Mouse (Mus musculus): Measurements from ENCODE around the gene Gli3.

Gli3 gene

DNA sequence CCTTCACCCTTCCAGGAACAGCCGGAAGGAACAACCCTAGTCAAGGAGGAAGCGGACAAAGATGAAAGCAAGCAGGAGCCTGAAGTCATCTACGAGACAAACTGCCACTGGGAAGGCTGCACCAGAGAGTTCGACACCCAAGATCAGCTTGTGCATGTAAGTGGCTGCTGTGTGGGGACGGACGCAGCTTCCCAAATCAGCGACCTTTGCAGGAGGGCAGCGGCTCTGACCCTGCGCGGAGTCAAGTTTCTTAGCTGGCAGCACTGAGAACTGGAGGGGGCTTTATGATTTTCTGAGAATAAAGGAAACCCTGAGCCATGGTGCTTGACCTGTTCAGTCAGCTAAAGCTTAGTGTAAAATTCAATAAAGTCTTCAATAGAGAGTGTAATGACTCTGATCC, 199.3 kb downstream of the Gli3 start:
- DNase-seq (ENCODE audit: low spot score in 2 of 2), result no peak

DNA sequence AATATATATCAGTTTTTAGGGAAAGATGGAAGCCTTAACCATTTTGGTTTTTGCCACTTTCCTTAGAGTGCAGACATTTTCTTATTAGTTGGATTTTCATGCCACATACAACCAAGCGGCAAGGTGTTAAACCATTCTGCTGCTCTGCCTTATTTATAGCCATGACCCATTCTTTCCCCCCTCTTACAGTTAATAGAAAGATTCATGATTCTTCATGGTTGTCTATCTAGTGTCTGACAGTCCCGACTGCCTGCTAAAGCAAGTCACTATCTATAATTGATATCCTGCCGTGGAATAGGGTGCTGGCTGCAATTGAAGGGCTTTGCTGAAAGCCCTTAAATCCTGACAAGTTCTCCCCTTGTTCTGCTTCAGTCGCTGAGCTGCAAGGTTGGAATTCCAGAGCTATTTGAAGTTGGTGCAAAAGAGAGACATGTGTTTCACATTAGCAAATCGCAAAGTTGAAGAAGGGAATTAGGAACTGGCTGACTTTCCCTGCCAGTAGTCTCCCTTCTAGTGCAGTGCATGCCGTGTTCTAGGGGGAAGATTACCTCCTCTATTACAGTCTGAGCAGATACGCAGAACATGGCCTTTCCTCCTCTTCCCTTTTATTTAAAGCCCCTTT, 201.7 kb downstream of the Gli3 start:
- no peak for DNase-seq (ENCODE audit: low spot score in 2 of 2)

DNA sequence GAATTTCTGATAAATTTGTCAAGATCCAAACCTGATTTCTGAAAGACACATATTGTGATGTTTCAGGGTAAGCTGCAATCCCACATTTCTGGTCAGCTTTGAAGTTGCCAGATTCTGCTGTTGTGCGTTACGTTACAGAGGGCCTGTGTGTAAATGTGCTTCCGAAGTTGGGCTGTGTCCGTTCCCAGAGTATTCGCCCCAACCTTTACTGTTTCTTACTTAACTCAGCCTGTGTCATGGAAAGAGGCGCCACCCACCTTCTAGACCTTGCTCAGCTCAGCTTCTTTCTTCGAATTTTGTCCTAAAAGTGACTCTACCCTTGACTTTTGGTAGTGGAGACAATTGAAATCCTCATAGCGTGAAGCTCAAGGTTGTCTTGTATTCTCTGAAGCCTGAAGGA, 202.5 kb downstream of the Gli3 start:
- no peak for DNase-seq (ENCODE audit: low spot score in 2 of 2)

DNA sequence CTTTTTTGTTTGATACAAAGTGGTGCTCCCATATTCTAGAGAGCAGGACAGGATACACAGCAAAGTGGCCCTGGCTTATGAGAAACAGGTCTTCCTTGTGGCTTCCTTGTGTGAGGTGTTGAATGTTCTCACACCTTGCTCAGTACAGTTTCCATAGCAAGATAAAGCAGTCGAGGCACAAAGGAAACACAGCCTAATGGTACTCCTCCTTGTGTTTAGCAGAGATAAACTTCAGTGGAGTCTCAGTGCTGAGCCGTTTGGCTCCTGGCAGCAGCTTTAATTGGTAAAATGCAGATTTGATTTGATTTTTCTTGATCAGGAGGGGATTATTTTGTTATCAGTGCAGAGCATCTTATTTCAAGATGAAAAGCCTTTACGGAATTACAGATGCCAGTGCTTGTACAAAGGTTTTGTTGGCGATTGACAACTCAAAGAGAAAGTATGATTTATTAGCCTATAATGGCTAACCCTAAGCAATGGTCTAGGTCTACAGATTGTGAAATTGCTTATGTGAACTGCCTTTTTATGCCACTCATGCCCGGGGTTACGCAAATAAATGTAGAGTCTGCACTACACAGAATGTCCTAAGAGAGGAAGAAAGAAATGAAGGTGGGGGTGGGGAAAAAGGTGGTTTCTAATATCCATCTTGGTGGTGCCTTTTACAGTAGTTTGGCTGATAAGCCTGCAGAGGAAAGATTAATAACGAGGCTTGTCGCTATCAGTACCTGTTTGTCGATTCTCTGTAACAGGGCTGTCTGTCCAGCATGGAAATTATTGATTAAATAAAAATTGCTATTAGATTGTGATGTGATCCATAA, 207.3 kb downstream of the Gli3 start:
- DNase-seq (ENCODE audit: low spot score in 2 of 2), result no peak

DNA sequence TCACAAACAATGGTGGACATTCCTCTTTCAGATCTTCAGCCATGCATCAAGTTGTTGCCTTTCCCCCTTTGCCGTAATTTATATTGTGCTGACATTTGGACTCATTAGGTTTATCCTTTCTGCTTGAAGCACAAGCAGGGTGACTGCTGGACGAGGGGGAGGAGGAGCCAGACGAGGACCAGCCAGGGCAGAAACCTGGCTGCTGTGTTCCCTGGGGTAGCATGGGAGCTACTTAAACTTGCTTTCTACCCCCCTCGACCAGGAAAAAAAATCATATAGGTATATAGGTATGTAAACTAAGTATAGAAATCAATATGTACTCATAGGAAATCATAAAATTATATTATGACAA, 207.9 kb downstream of the Gli3 start:
- DNase-seq (ENCODE audit: low spot score in 2 of 2), result no peak

DNA sequence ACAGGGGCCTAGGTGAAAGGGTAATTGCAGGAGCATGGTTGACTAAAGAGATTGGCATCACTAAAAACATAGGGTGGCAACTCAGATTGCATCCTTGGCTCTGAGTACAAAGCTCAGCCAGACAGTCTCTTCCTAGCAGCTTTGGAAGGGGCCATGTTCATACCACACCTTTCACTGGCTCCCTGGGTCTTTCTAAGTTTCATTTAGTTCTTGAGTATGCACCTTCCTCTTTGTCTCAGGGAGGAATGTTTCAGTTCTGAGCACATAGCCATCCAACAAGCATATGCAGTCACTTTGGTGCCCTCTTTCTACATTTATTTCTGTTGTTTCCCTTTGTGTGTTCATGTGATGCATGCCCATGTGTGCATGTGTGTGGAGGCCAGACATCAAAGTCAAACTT, 212.4 kb downstream of the Gli3 start:
- no peak for DNase-seq (ENCODE audit: low spot score in 2 of 2)

DNA sequence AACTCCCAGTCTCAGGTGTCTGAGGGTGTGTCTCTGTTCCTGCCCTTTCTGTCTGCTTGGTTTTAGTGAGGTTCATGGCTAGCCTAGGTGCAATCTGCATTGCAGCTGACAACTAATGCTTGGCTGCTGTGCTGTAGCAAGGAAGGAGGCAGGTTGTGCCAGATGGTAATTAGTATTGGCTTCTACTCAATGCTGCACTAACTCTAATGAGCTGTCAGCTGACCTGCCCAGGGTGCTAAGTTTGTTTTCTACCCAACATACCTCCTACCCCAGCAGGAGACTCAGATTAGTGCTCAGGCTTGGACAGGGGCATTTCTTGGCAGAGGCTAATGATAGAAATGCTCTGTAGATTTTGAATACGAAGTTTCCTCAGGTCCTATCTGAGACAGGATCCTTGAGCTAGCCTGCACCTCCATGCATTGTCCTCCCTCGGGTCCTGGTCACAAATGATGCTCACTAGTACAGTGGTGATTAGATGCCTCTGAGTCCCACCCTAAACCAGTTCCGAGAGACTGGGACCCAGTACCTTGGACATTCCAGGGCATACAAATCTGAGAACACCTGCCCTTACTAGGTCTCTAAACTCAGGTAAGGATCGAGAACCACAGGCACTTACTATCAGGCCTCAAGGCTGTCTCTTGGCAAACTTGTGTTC, 214.2 kb downstream of the Gli3 start:
- DNase-seq (ENCODE audit: low spot score in 2 of 2), result no peak

DNA sequence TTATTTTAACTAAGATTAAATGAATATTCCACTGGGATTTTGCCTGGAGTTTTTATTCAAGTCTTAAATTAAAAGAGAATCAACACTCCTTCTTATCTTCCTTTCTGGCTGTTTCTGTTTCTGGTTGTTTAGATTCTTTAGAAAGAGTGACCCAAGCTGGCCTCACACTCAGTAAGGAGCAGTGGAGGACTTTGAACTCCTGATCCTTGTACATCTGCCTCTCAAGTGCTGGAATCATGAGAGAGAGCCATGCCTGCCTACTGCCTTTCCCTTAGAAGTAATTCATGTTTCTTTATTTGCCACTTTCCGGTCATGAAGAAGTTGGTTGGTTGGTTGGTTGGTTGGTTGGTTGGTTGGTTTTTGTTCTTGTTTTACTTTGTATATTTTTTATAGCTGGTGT, 218.5 kb downstream of the Gli3 start:
- no peak for DNase-seq (ENCODE audit: low spot score in 2 of 2)

DNA sequence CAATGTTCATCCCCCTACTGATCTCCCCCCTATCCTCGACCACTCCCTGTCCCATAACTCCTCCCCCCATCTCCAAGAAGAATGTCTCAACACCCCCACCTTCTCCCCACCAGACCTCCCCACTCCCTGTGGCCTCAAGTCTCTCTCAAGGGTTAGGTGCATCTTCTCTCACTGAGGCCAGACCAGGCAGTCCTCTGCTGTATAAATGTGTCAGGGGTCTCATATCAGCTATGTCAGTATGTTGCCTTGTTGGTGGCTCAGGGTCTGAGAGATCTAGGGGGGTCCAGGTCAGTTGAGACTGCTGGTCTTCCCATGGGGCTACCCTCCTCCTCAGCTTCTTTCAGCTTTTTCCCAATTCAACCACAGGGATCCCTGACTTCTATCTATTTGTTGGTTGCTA, 220.0 kb downstream of the Gli3 start:
- DNase-seq (ENCODE audit: low spot score in 2 of 2), result no peak

DNA sequence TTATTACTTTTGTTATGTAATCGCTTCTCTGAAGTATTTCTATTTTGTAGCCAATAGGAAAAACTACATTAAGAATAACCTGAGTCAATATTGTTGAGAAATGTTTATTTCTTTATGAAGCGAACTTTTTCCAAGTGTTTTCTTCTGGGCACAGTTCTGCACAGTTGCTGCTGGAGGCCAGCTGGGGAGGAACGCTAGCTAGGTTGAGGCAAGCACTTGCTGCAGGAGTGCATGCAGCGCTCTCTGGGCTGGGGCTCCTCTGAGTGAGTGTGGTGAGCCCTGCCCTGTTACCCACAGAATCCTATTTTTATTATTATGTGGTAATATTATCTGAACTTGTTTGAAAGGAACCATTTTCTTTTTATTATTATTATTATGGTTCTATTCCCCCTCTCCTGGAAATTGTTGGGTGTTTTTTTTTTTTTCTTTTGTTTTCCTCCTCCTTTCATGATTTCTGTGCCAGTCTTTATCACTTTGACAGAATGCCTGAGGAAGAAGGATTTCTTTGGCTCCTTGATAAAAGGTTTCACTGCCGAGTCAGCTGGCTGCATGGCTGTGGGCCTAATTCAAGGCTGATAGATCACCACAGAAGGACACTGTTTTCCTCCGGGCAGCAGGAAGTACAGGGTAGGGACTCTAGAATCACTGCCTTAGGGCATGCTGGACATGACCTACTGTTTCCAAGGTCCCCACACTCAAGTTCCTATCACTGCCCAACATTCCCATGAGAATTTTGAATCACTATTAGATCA, 225.2 kb downstream of the Gli3 start:
- DNase-seq (ENCODE audit: low spot score in 2 of 2), result no peak

DNA sequence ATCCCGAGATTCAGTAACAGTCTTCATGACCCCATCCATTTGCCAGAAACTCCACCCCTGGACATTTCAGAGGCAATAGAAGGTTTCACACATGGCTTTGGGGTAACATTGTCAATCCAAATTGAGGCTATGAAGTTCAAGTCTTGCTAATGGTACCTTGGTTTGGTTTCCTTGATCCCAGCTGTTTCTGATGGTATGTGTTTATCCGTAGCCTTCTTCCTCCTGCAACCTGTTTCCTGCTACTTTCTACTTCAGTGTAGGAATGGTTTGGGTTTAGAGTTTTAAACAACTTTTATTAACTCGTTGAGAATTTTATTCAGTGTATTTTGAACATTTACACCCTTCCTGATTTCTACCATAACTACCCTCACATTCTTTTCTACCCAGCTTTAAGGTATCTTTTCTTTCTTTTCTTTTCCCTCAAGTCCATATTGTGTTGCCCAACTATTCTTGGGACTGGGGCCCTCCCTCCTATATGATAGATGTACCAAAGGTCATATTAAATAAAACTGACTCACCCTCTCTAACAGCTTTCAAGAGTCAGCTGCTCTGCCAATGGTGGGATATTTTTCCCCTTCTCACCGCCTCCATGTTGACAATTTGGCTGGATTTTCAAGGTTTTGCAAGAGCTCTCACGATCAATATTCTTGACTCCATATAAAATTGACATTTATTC, 225.9 kb downstream of the Gli3 start:
- no peak for DNase-seq (ENCODE audit: low spot score in 2 of 2)

DNA sequence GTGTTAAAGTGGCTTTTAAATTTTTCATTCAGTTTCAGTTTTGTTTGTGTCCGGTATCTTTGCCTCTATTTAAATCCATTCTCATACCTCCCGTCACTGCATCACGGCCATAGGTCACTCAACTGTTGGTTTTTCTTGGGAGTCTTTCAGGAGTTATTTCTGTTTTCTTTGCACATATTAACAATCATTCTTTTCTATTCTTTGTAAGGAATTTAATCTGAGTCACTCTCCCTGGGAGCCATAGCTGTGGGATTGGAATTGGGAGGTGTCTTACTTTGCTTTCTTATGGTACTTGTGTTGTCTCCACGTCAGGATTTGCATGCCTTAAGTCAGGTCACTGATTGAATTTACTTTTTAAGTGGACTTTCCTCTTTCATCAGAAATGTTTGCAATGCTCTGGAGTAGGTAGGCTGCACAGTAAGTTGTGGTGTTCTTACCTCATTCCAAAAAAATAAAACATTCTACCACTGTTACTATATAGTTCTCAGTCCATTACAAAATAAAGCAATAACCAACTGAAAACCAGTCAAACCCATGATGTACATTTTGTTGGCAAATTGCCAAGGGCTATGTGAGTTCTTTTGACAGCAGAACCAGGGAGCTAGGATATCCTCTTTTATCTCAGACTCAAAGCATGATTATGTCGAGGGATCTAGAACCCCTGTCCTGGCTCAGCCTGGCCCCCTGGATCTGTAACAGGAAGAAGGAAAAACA, 228.9 kb downstream of the Gli3 start:
- no peak for DNase-seq (ENCODE audit: low spot score in 2 of 2)

DNA sequence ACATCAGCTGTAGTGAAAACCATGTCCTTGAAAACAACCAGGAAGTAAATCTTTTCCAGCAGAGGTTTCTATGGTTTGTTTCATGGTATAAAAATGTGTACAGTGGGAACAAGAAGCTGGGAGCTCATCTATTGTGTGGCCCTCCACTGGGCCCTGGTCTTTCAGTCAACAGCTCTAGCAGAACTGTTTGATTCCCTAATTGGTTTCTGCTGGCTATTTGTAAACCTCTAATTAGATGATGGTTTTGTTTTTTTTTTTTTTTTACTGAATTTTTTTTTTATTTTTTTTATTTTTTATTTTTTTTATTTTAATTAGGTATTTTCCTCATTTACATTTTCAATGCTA, 229.4 kb downstream of the Gli3 start:
- DNase-seq (ENCODE audit: low spot score in 2 of 2), result no peak

DNA sequence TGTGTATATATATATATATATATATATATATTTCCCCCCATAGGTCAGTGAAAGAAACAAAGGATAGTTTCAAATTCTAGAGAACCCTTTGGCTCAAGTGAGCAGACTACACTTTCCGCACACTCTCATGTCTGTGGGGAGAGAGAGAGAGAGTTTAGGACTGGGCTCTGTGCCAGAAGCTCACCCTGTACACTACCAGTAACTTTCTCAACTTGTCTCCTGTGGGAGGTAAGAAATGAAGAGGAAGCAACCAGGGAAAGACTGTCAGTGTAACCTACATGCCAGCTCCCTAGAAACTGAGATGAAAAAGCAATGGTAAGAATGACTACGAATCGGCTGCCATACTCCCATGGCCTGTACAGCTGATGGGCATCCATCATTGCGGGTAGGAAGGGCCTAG, 235.2 kb downstream of the Gli3 start:
- no peak for DNase-seq (ENCODE audit: low spot score in 2 of 2)

DNA sequence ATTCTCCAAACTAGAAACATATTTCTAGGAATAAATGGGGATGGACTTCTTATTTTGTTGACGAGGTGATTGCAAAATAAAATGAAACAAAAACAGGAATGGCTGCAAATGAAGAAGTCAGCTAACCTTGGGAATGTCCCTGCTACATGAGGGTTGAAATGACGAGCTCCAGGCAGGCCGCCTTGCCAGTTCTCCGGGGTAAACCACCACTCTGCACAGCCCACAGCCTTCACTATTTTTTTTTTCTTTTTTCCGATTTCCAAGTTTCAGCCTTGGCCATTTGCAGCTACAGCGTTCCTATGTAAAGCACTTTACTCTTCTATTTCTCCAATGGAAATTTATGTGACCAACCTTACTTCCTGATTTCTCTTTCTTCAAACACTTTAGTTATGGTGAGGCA, 236.1 kb downstream of the Gli3 start:
- DNase-seq (ENCODE audit: low spot score in 2 of 2), result no peak

DNA sequence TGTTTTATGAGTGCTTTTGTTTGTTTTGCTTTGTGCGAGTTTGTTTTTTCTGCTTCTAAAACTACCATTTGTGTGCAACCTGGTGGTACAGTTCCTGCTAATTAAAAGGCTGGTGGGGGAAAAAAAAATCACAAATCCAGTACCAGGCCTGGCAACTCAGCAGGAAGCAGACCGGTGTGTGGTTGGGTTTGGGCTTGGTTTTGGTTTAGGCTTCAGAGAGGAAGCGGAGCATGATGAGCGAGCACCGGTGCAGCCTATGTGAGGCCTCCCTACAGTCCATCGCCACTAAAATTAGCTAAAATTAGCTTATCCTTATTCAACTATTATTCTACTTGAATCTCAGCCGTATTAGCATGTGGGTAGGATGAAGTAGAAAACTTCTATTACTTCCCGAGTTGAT, 241.6 kb downstream of the Gli3 start:
- no peak for DNase-seq (ENCODE audit: low spot score in 2 of 2)

DNA sequence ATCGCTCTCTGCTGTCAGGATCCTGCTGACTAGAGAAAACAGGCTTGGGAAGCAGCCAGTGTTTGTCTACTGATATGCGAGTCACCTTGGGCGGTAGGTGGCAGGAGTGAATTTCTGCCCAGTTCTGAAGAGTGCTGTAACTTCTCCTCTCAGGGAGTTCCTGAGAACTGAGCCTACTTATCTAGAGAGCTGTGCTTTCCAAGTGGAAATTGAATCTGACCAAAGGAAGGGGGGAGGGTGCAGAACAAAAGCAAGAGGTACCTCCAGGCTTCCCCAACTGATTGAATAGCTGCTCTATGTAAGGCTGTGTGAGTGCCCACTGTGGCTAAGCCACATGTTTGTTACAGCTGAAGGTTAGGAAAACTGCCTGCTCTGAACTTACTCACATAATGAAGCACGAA, 244.4 kb downstream of the Gli3 start:
- DNase-seq (ENCODE audit: low spot score in 2 of 2), result no peak

DNA sequence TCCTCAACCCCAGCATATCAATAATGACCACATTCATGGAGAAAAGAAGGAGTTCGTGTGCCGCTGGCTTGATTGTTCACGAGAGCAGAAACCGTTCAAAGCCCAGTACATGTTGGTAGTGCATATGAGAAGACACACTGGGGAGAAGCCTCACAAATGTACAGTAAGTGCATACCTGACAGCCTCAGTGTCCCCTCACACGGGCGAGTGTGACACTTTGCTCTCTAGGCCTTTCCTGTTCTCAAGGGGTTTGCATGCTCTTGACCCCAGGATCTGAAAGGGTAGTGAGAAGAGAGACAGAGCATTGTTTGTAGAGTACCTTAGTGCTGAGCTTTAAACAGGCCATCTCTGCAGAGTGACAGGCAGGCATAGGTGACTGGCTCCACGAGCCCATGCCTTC, 250.5 kb downstream of the Gli3 start:
- DNase-seq (ENCODE audit: low spot score in 2 of 2), result no peak

DNA sequence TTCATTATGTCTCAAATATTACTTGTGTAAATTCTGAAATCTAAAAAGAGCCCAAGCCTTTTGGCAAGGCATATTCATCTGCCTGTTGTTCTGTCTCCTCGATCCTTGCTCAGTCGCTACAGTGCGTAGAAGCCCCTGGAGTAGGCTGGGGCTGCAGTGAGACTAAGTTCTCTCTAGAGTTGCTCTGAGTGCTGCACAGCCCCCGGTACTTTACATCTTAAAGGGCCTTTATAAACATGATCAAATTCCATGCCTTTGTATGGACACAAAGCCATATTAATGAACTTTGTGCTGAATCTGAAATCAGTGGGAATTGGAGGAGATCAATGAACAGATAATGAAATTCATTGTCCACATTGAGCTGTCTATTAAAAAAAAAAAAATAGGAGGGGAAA, 251.3 kb downstream of the Gli3 start:
- DNase-seq (ENCODE audit: low spot score in 2 of 2), result no peak

DNA sequence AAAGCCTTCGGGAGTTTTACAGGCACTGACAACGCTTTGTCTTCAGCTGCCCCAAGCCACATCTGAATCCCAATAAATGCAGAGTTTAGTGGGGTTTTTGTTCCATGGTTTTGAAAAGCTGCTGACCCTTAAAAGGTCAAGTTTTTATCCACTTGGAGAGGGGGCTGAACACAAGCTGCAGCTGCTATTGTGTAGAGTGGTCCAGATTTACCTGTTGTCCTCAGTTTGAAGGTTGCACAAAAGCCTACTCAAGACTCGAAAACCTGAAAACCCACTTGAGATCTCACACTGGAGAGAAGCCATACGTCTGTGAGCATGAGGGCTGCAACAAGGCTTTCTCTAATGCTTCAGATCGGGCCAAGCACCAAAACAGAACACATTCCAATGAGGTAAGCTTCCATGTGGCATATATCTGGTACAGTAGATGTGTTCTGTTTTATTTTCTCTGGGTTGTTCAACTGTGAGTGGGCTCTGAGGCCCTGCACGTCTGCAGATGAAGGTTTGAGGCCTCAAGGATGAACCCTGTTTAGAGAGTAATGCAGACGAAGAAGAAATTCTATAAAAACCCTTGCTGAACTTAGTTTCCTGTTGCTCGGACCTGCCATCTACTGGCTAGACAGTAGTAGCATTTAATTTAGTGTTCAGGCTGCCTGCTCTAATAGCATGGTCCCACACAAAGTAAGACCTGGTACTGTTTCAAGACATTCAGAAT, 251.8 kb downstream of the Gli3 start:
- no peak for DNase-seq (ENCODE audit: low spot score in 2 of 2)

DNA sequence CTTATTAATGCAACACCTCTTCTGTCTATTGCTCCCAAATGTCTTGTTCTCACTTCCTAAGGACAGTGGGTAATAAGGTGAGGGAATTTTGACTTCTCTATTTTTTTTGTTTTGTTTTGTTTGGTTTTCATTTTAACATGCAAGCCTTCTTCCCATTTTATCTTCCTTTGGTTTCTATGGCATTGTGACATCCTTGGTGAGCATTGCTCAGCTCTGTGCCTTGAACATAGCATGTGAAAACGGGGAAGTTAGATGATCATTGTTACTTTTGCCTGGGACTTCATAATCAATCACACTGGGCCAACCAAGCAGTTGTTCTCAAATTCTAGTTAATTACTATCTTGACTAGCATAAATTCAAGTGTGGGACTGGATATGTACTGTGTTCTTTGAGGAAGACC, 258.4 kb downstream of the Gli3 start:
- DNase-seq (ENCODE audit: low spot score in 2 of 2), result no peak

Data from thymus, postnatal 10 days (tissue).